Mouse (Mus musculus) C2C12 (cell line): ENCODE data around the gene Otog.

Experiments used
- CEBPB ChIP-seq: IDR thresholded peaks from one replicate; pipeline ENCODE4 v1.6.1; 2011; ENCODE audit warnings: low read depth, mild to moderate bottlenecking, control low read depth, moderate library complexity
- CTCF ChIP-seq: IDR thresholded peaks from one replicate; pipeline ENCODE4 v1.5.1; 2011; ENCODE audit not compliant: control insufficient read depth, insufficient read depth, insufficient read length
- FOSL1 ChIP-seq: IDR thresholded peaks from one replicate; pipeline ENCODE4 v1.8.0; 2011; ENCODE audit warnings: mild to moderate bottlenecking, low read length; ENCODE audit not compliant: poor library complexity, insufficient read depth, severe bottlenecking
- MYOG ChIP-seq: IDR thresholded peaks from one replicate; pipeline ENCODE4 v1.6.1; 2011; ENCODE audit not compliant: control insufficient read depth, insufficient read length; ENCODE audit errors: extremely low read depth
- USF1 ChIP-seq: IDR thresholded peaks from one replicate; pipeline ENCODE4 v1.6.1; 2011; ENCODE audit warnings: low read depth, mild to moderate bottlenecking, control low read depth, moderate library complexity

DNA sequence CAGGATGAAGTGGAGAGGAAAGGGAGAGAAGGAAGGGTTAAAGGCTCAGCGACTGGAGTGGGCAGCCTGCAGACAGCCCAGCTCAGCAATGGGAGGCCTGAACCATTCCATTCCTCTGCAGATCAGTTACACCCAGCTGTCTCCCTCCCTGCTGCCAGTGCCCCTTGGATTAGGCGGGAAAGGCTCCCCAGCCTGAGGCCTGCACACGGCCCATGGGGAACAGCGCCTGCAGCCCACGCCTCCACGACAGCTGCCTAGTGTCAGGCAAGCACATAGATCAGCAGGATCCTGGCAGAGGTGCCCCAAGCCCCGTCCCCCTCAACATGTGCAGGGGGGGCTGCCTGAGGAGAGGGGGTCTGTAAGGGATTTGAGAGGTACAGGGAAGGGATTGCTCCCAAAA, 76.2 kb downstream of the Otog start:
- no peak for TF ChIP-seq CTCF
- no peak for TF ChIP-seq USF1
- no peak for TF ChIP-seq FOSL1
- no peak for TF ChIP-seq MYOG
- TF ChIP-seq CEBPB, result no peak
